Mouse (Mus musculus): Measurements from ENCODE around the gene Lrch1. TPM values are rescaled to one million over a fixed set of nuclear protein-coding genes. Genes with fewer than 3 reads are reported as not detected.

Gene Lrch1
- polyA plus RNA-seq, 1 experiment from 2014 or later, result 18.3 TPM

DNA sequence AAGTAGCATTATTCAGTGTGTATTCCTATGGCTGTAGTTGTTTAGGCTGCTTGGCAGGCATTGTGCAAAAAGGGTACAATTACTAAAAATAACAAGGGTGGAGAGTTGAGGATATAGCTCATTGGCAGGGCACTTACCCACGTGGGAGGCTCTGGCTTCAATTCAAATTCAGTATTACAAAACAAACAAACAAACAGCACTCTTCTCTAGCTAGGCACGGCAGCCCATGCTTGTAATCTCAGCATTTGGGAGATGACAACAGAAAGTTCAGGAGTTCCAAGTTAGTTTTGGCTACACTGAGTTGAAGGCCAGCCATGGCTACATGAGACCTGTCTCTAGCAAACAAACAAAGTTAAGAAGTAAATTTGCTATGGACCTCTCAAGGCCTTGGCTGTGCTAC, 9.0 kb upstream of the Lrch1 start:
- H3K36me3 ChIP-seq (ENCODE audit: control insufficient read depth, insufficient read depth, low read length), result no peaks in the 10 kb centered on the region
- no peak overlapping the region for H3K9ac ChIP-seq (ENCODE audit: low read length)
- WGBS, result 25% methylated on average over 2 of the region's 2 CpGs
- no peak overlapping the region for H3K27ac ChIP-seq (ENCODE audit: low read length)
- no peaks in the 10 kb centered on the region for H3K4me1 ChIP-seq (replicated peaks; ENCODE audit: control insufficient read depth, insufficient read depth, low read length)
- H3K4me3 ChIP-seq (ENCODE audit: low read length), result no peak overlapping the region
- no peaks in the 10 kb centered on the region for H3K27me3 ChIP-seq (ENCODE audit: control insufficient read depth, insufficient read depth, low read depth, low read length)
- no peak overlapping the region for H3K4me2 ChIP-seq (ENCODE audit: low read depth, low read length)
- ATAC-seq (ENCODE audit: low read depth), result no peak; the same call in 1 of the 2 replicates
- no peaks in the 10 kb centered on the region for H3K9me3 ChIP-seq (ENCODE audit: control insufficient read depth, low read length)

DNA sequence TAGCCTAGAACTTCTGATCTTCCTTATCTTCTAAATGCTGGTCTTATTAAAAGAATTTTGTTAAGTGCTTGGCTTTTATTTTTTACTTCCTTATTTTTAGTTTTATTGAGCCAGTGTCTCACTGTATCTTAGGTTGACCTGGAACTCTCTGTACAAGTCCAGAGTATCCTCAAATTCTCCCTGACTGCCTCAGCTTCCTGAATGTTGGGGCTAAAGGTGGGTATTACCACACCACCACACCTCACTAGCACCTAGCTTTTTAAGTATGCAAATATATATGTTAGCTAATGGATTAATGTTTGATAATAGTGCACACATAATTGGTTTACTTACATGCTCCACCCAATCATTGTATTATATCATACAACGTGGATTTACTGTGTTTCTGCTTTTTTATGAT, 8.6 kb upstream of the Lrch1 start:
- H3K4me3 ChIP-seq (ENCODE audit: low read length), result no peak overlapping the region
- no peaks in the 10 kb centered on the region for H3K9me3 ChIP-seq (ENCODE audit: control insufficient read depth, low read length)
- H3K27ac ChIP-seq (ENCODE audit: low read length), result no peak overlapping the region
- 58% methylated on average over 1 of the region's 1 CpGs for WGBS
- H3K4me2 ChIP-seq (ENCODE audit: low read depth, low read length), result no peak overlapping the region
- H3K27me3 ChIP-seq (ENCODE audit: control insufficient read depth, insufficient read depth, low read depth, low read length), result no peaks in the 10 kb centered on the region
- no peak for ATAC-seq (ENCODE audit: low read depth)
- no peaks in the 10 kb centered on the region for H3K4me1 ChIP-seq (replicated peaks; ENCODE audit: control insufficient read depth, insufficient read depth, low read length)
- no peaks in the 10 kb centered on the region for H3K36me3 ChIP-seq (ENCODE audit: control insufficient read depth, insufficient read depth, low read length)
- no peak overlapping the region for H3K9ac ChIP-seq (ENCODE audit: low read length)

DNA sequence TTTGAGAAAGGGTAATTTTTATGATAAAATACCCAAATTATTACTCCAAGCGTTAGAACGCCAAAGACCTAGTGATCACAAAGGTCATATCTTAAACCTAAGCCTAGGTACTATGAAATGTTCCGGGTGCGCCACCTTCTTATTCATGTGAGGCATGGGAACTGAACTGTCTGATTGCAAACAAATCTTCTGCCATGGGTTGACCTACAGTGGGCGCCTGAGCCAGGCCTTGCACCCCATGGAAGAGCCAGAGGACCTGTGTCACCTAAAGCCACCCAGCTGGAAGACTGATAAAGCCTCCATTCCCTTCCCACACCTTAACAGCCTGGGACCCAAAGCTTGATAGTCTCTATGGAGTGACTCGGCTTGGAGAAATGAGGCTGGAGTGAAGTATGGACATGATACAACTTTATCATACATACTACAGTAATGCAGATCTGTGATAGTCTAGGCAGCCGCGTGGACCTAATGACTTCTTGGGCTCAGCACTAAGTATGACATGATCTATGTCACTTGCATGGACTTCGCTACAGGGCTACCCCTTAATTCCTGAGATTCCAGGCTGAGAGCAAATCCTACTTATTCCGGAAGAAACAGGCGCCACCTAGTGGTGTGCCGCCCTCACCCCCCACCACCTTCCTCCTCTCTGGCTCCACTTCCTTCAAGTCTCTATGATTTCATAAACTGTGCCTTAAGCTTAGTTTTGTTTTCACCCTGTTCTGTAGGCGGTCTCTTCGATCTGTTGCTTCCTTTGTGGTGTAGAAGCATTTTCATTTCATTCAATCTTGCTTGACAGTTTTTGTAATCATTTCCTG, 957 bp upstream of the Lrch1 start:
- H3K27me3 ChIP-seq (ENCODE audit: control insufficient read depth, insufficient read depth, low read depth, low read length), result no peaks in the 10 kb centered on the region
- peak; percentile 25; the same call in 1 of the 2 replicates for ATAC-seq (ENCODE audit: low read depth)
- peak overlapping the region; percentile 93 for H3K4me2 ChIP-seq (ENCODE audit: low read depth, low read length)
- H3K27ac ChIP-seq (ENCODE audit: low read length), result peak overlapping the region; percentile 90
- WGBS, result 34% methylated on average over 14 of the region's 14 CpGs
- H3K4me3 ChIP-seq (ENCODE audit: low read length), result peak overlapping the region; percentile 95
- peaks cover 29% of the 10 kb centered on the region for H3K4me1 ChIP-seq (replicated peaks; ENCODE audit: control insufficient read depth, insufficient read depth, low read length)
- H3K36me3 ChIP-seq (ENCODE audit: control insufficient read depth, insufficient read depth, low read length), result no peaks in the 10 kb centered on the region
- no peaks in the 10 kb centered on the region for H3K9me3 ChIP-seq (ENCODE audit: control insufficient read depth, low read length)
- no peak overlapping the region for H3K9ac ChIP-seq (ENCODE audit: low read length)

DNA sequence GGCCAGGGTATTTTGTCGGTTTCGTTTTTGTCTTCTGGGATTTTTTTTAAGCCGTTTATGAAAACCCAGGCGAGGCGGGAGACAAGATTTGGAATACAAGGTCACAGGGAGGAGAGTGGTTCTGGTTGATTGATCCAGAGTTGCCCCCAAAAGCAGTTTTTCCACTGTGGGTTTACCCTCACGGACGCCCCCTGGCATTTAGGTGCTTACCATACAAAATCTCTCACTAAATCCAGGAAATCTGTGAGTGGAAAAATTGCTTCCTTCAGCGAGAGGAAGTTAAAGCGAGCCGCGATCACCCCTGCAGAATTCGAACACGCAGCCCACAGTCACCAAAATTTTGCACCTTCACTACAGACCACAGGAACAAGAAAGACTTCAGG, 329 bp upstream of the Lrch1 start:
- Histone ChIP-seq H3K27ac (ENCODE audit: low read length) (peak overlapping the region; percentile 90), H3K4me2 (ENCODE audit: low read depth, low read length) (peak overlapping the region; percentile 93), H3K4me3 (ENCODE audit: low read length) (peak overlapping the region; percentile 95), H3K36me3 (ENCODE audit: control insufficient read depth, insufficient read depth, low read length) (no peaks in the 10 kb centered on the region), H3K9ac (ENCODE audit: low read length) (peak overlapping the region; percentile 95), H3K27me3 (ENCODE audit: control insufficient read depth, insufficient read depth, low read depth, low read length) (no peaks in the 10 kb centered on the region), H3K9me3 (ENCODE audit: control insufficient read depth, low read length) (no peaks in the 10 kb centered on the region), H3K4me1 (replicated peaks; ENCODE audit: control insufficient read depth, insufficient read depth, low read length) (peaks cover 30% of the 10 kb centered on the region)
- WGBS, result 21% methylated on average over 13 of the region's 13 CpGs
- ATAC-seq (ENCODE audit: low read depth), result no peak

DNA sequence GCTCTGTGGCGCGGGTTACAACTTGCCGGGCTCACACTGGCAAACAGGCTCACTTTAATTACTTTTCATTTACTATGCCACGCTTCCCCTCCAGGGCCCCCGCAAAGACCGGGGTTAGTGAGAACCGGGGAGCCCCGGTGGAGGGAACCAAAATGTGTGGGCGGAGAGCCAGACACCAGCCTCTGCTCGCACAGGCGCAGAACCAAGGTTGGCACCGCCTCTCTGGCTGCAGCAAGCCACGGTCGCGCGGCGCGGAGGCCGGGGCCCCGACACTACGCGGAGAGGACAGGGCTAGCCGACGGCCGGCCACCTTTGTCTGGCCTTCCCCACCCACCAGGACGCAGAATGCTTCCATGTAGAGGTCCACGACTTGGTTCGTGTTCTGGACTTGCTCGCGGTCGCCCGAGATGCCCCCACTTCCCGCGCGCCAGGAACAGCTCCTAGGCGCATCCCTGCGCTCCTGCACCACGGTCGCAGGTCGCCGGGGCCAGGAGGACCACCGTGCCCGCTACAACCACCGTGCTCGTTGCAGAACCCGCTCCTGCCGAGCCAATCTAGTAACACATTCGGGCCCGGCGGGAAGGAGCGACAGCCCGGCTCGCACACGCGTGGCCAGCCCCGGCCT, 813 bp downstream of the Lrch1 start:
- Histone ChIP-seq H3K36me3 (ENCODE audit: control insufficient read depth, insufficient read depth, low read length) (peaks cover 5% of the 10 kb centered on the region; the same call in 1 of the 2 replicates), H3K4me3 (ENCODE audit: low read length) (peak overlapping the region; percentile 95), H3K9me3 (ENCODE audit: control insufficient read depth, low read length) (no peaks in the 10 kb centered on the region), H3K9ac (ENCODE audit: low read length) (peak overlapping the region; percentile 95), H3K27ac (ENCODE audit: low read length) (peak overlapping the region; percentile 90), H3K27me3 (ENCODE audit: control insufficient read depth, insufficient read depth, low read depth, low read length) (no peaks in the 10 kb centered on the region), H3K4me2 (ENCODE audit: low read depth, low read length) (peak overlapping the region; percentile 93), H3K4me1 (replicated peaks; ENCODE audit: control insufficient read depth, insufficient read depth, low read length) (peaks cover 32% of the 10 kb centered on the region)
- peak; percentile 68 for ATAC-seq (ENCODE audit: low read depth)
- WGBS, result under 1% methylated on average over 54 of the region's 56 CpGs

DNA sequence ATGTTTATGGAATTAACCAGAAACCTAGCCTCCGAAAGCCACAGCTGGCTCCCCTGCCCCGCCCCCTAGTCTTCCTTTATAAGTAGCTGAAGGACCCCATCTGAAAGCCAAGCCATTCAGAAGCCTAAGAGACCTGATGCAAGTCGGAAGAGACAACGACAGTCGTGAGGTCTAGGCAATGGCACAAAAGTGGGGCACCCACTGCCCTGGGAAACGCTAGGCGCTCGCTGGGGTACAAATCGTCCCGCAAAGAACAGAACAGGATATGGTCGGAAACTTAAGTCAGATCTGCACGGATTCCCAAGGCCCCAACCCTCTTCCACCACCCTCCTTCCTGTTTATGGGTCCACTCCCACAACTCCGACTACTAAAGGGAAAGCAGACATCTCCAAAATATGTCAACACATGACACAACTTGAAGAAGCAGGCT, 1.3 kb downstream of the Lrch1 start:
- WGBS, result 2% methylated on average over 13 of the region's 13 CpGs
- Histone ChIP-seq H3K4me2 (ENCODE audit: low read depth, low read length) (peak overlapping the region; percentile 93), H3K27ac (ENCODE audit: low read length) (peak overlapping the region; percentile 90), H3K4me3 (ENCODE audit: low read length) (peak overlapping the region; percentile 95), H3K36me3 (ENCODE audit: control insufficient read depth, insufficient read depth, low read length) (peaks cover 5% of the 10 kb centered on the region; the same call in 1 of the 2 replicates), H3K4me1 (replicated peaks; ENCODE audit: control insufficient read depth, insufficient read depth, low read length) (peaks cover 32% of the 10 kb centered on the region), H3K9ac (ENCODE audit: low read length) (peak overlapping the region; percentile 95), H3K27me3 (ENCODE audit: control insufficient read depth, insufficient read depth, low read depth, low read length) (no peaks in the 10 kb centered on the region), H3K9me3 (ENCODE audit: control insufficient read depth, low read length) (no peaks in the 10 kb centered on the region)
- ATAC-seq (ENCODE audit: low read depth), result peak; percentile 56

DNA sequence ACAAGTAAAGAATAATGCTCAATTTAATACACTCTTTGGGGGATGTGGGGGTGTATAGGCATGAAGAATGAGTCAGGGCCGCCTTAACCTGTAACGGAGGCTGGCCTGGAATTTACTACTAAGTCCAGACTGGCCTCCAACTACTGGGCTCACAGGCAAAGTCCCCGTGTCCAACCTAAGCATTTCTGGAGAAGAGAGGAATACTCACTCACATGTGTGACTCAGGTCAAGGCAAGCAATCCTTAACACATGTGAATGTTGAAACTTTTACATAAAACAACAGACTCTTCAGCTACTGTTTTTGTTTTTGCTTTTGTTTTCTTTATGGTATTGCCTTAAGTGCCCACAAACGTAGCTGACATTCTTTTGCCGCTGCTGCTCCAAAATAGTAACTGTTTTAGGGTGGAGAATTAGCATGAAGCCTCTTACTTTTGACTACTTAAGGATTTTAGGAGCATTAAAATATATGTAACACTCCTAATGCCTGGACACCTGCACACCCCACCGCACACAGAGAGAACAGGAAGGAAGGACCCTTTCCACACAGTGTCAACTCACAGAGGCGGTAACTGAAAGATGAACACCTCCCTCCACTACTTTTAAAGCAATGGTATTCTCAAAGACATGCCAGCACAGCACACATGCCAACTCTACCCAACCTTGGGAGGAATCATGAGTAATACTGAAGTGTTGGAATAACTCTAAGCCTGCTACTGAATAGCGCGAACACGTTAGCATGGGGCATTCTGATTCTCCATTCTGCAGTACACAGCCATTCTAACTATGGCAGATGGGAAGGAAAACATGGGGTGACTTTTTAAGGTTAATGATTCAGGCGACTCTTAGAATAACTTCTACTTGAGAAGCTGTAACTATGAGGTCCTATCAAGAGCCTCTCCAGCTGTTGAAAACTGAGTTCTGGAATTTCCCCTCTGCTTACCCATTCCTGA, 2.1 kb downstream of the Lrch1 start:
- peak overlapping the region; percentile 93 for H3K4me2 ChIP-seq (ENCODE audit: low read depth, low read length)
- no peaks in the 10 kb centered on the region for H3K9me3 ChIP-seq (ENCODE audit: control insufficient read depth, low read length)
- H3K27ac ChIP-seq (ENCODE audit: low read length), result peak overlapping the region; percentile 90
- H3K4me3 ChIP-seq (ENCODE audit: low read length), result peak overlapping the region; percentile 95
- H3K27me3 ChIP-seq (ENCODE audit: control insufficient read depth, insufficient read depth, low read depth, low read length), result no peaks in the 10 kb centered on the region
- H3K4me1 ChIP-seq (replicated peaks; ENCODE audit: control insufficient read depth, insufficient read depth, low read length), result peaks cover 32% of the 10 kb centered on the region
- H3K9ac ChIP-seq (ENCODE audit: low read length), result peak overlapping the region; percentile 95
- WGBS, result 63% methylated on average over 11 of the region's 11 CpGs
- ATAC-seq (ENCODE audit: low read depth), result no peak
- peaks cover 5% of the 10 kb centered on the region; the same call in 1 of the 2 replicates for H3K36me3 ChIP-seq (ENCODE audit: control insufficient read depth, insufficient read depth, low read length)

DNA sequence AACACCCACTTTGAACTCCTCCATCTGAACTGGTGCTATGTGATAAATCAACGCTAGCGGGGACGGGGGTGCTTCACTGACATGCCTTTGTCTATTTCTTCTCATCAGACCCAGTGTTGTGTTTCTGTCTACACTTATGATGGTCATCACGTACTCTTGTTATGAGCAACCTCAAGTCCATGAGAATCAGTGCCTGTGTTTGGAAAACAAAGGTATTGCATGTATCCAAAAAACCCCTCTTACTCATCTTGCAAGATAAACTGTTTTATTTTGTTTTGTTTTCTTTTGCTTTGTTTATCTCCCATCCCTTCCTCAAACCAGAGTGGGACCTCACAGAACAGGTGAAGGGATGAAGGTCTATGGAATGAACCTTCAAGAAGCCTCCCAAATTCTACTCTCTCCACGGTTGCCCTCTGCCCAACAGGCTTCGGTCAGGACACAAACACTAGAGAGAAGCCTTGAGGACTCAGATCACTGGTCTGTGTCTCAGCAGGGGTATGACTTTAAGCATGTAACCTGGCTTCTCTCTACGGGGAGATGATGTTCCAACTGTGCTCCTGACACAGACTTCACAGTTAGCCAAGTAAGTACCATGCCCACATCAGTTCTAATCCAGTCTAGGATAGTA, 3.4 kb downstream of the Lrch1 start:
- ATAC-seq (ENCODE audit: low read depth), result no peak
- Histone ChIP-seq H3K4me3 (ENCODE audit: low read length) (no peak overlapping the region), H3K9me3 (ENCODE audit: control insufficient read depth, low read length) (no peaks in the 10 kb centered on the region), H3K4me1 (replicated peaks; ENCODE audit: control insufficient read depth, insufficient read depth, low read length) (peaks cover 36% of the 10 kb centered on the region), H3K27ac (ENCODE audit: low read length) (no peak overlapping the region), H3K27me3 (ENCODE audit: control insufficient read depth, insufficient read depth, low read depth, low read length) (no peaks in the 10 kb centered on the region), H3K4me2 (ENCODE audit: low read depth, low read length) (no peak overlapping the region), H3K9ac (ENCODE audit: low read length) (no peak overlapping the region), H3K36me3 (ENCODE audit: control insufficient read depth, insufficient read depth, low read length) (peaks cover 5% of the 10 kb centered on the region; the same call in 1 of the 2 replicates)
- 83% methylated on average over 7 of the region's 7 CpGs for WGBS

Measured in lung, embryonic 16.5 days (tissue).